In genomic region chr4:151577961-151578360, GRCm38 (mm10) we compare ENCODE assay signal across 22 mouse cellular contexts.
DNase-seq lines count a peak whose midpoint lies in the region; ATAC-seq and TF ChIP-seq lines count a peak whose summit lies in the region.
"Had no signal": no experiment of that assay in that cellular context is flagged by ENCODE, and none has a peak within 500 bp of the region (broad histone marks: within the 10 kb centered on the region; RNA-seq: fewer than 3 reads in every experiment).

No protein-coding gene starts in this region.

- H3K27me3 ChIP-seq in lung, postnatal 0 days (replicated peaks; ENCODE audit: insufficient read depth, low read length): no peaks in the 10 kb centered on the region
- H3K27me3 ChIP-seq: hindbrain, embryonic 12.5 days; limb, embryonic 12.5 days; liver, embryonic 15.5 days had no signal

- ATAC-seq in lung, postnatal 0 days: no peak
- ATAC-seq: forebrain, embryonic 14.5 days; intestine, postnatal 0 days; Patski had no signal

- no peaks in the 10 kb centered on the region for H3K4me1 ChIP-seq in lung, postnatal 0 days (ENCODE audit: insufficient read depth, low read depth, low read length)
- H3K4me1 ChIP-seq: heart, embryonic 10.5 days; limb, embryonic 12.5 days; liver, embryonic 15.5 days had no signal

- H3K9me3 ChIP-seq in lung, postnatal 0 days (ENCODE audit: low read length): no peaks in the 10 kb centered on the region
- H3K9me3 ChIP-seq: heart, embryonic 10.5 days; hindbrain, embryonic 12.5 days; limb, embryonic 12.5 days; liver, embryonic 15.5 days had no signal

- H3K9ac ChIP-seq in lung, postnatal 0 days (replicated peaks; ENCODE audit: low read depth): no peak overlapping the region
- H3K9ac ChIP-seq: hindbrain, embryonic 12.5 days; limb, embryonic 12.5 days; liver, embryonic 15.5 days; lung, embryonic 14.5 days had no signal

- TF ChIP-seq EP300 in lung, postnatal 0 days (IDR thresholded peaks at IDR 0.05): no peak

- H3K4me3 ChIP-seq in lung, postnatal 0 days (ENCODE audit: low read depth, low read length): no peak overlapping the region
- H3K4me3 ChIP-seq: heart, embryonic 10.5 days; hindbrain, embryonic 12.5 days; limb, embryonic 12.5 days; liver, embryonic 15.5 days had no signal

- no peak for TF ChIP-seq CTCF in lung, postnatal 0 days (IDR thresholded peaks at IDR 0.05)

- peak; percentile 59 for DNase-seq in left cerebral cortex, postnatal 4 days
- DNase-seq in left cerebral cortex, adult 9 months (ENCODE audit: low spot score in 2 of 2): no peak
- DNase-seq in cerebellum, adult 18-20 months: peak; percentile 60 to 73
- peak; percentile 85 to 88 for DNase-seq in cerebellum, postnatal 10 days
- DNase-seq in right cerebral cortex, postnatal 4 days: no peak
- no peak for DNase-seq in lung, postnatal 0 days (ENCODE audit: low spot score)
- no peak for DNase-seq in right cerebral cortex, postnatal 14 days
- DNase-seq: adrenal gland, postnatal 25 days; gastrocnemius, postnatal 14 days; heart, postnatal 36 days; kidney, adult 9 months; kidney, postnatal 10 days; lung, embryonic 14.5 days; thymus, postnatal 25 days had no signal

- 65% methylated on average over 3 of the region's 3 CpGs for WGBS in lung, postnatal 0 days

- intact Hi-C loops in left cerebral cortex, postnatal 4 days (cut with DNase I): no loop called here

- no peaks in the 10 kb centered on the region for H3K36me3 ChIP-seq in lung, postnatal 0 days (ENCODE audit: insufficient read depth, low read length)
- H3K36me3 ChIP-seq: heart, embryonic 10.5 days; hindbrain, embryonic 12.5 days; limb, embryonic 12.5 days; liver, embryonic 15.5 days had no signal

- H3K4me2 ChIP-seq in lung, postnatal 0 days (replicated peaks; ENCODE audit: low read depth, low read length): no peak overlapping the region
- H3K4me2 ChIP-seq: hindbrain, embryonic 12.5 days; limb, embryonic 12.5 days; liver, embryonic 15.5 days; lung, embryonic 14.5 days; midbrain, embryonic 11.5 days had no signal

- no peak overlapping the region for H3K27ac ChIP-seq in lung, postnatal 0 days (ENCODE audit: low read length)
- H3K27ac ChIP-seq: heart, embryonic 10.5 days; hindbrain, embryonic 12.5 days; limb, embryonic 12.5 days; liver, embryonic 15.5 days had no signal

Comparison
In these comparisons a context has a peak if more than half of its experiments do, and no peak if none do; other contexts are left out.
1. DNase-seq: peak in left cerebral cortex, postnatal 4 days (single experiment), cerebellum, adult 18-20 months (2 of 2) and cerebellum, postnatal 10 days (2 of 2); none in left cerebral cortex, adult 9 months (0 of 2), right cerebral cortex, postnatal 4 days (single experiment), lung, postnatal 0 days (single experiment) and right cerebral cortex, postnatal 14 days (single experiment).